8 mouse cellular contexts compared by ENCODE assay signal in the genomic region with DNA sequence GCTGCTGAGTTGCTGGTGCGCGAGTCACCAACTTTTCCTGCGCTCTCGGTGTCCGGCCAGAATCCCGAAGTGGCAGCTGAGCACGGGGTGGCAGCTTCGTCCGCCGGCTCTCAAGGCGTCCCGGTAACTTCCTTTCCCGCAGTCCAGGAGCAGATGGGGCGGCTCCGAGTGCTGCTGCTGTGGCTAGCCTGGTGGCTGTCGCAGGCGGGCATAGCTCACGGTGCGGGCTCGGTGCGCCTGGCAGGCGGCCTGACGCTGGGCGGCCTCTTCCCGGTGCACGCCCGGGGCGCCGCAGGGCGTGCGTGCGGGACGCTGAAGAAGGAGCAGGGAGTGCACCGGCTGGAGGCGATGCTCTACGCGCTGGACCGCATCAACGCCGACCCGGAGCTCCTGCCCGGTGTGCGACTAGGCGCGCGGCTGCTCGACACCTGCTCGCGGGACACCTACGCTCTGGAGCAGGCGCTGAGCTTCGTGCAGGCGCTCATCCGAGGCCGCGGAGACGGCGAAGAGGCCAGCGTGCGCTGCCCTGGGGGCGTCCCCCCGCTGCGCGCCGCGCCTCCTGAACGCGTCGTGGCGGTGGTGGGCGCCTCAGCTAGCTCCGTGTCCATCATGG. TPM values are rescaled to one million over a fixed set of nuclear protein-coding genes. Genes with fewer than 3 reads are reported as not detected.
DNase-seq lines count a peak whose midpoint lies in the region; ATAC-seq and TF ChIP-seq lines count a peak whose summit lies in the region.

No protein-coding gene starts in this region.

- no peak overlapping the region for H3K4me3 ChIP-seq in kidney, adult 2 months (ENCODE audit: insufficient read depth, low read depth, low read length)
- peak overlapping the region; percentile 46 for H3K4me3 ChIP-seq in forebrain, embryonic 12.5 days (replicated peaks)
- H3K4me3 ChIP-seq in kidney, postnatal 0 days (replicated peaks; ENCODE audit: low read depth, low read length), result peak overlapping the region; percentile 40

- TF ChIP-seq POLR2A in kidney, adult 2 months (IDR thresholded peaks at IDR 0.05; ENCODE audit: low read depth, low read length), result no peak

- WGBS in kidney, adult 2 months, result under 1% methylated on average over 72 of the region's 72 CpGs
- under 1% methylated on average over 69 of the region's 72 CpGs for WGBS in forebrain, embryonic 12.5 days
- under 1% methylated on average over 66 of the region's 72 CpGs for WGBS in kidney, postnatal 0 days

- peaks cover 2% of the 10 kb centered on the region; the same call in 1 of the 2 replicates for H3K9me3 ChIP-seq in forebrain, embryonic 12.5 days
- no peaks in the 10 kb centered on the region for H3K9me3 ChIP-seq in kidney, postnatal 0 days (replicated peaks; ENCODE audit: low read length)

- H3K27me3 ChIP-seq in kidney, adult 2 months (replicated peaks; ENCODE audit: control insufficient read depth, insufficient read depth, low read length), result no peaks in the 10 kb centered on the region; the same call in 1 of the 2 replicates
- peaks cover 74% of the 10 kb centered on the region for H3K27me3 ChIP-seq in forebrain, embryonic 12.5 days
- peaks cover 35% of the 10 kb centered on the region for H3K27me3 ChIP-seq in kidney, postnatal 0 days (ENCODE audit: insufficient read depth, low read length)

- no peak overlapping the region for H3K27ac ChIP-seq in kidney, adult 2 months (ENCODE audit: insufficient read depth, low read depth, low read length)
- no peak overlapping the region for H3K27ac ChIP-seq in forebrain, embryonic 12.5 days
- no peak overlapping the region for H3K27ac ChIP-seq in kidney, postnatal 0 days

- DNase-seq in kidney, adult 2 months, result peak; percentile 8
- no peak for DNase-seq in kidney, adult 9 months
- peak; percentile 40 for DNase-seq in Muller cell, postnatal 12 days (ENCODE audit: inconsistent ontology term)
- peak; percentile 6 for DNase-seq in kidney, postnatal 0 days (ENCODE audit: low spot score)
- peak; percentile 56 for DNase-seq in naive thymus-derived CD4-positive, alpha-beta T cell, adult 2 months (ENCODE audit: low read depth)
- no peak for DNase-seq in adipocyte (ENCODE audit: low spot score)

- no peak for TF ChIP-seq CTCF in kidney, adult 2 months (conservative IDR thresholded peaks at IDR 0.05; ENCODE audit: insufficient read depth, insufficient read length, low read depth, low read length)
- no peak for TF ChIP-seq CTCF in kidney, postnatal 0 days (IDR thresholded peaks at IDR 0.05; ENCODE audit: low read depth)

- 0 out of 2 replicates have a peak, but pooled peaks have one; percentile 33 for ATAC-seq in forebrain, embryonic 12.5 days (ENCODE audit: low FRiP score)
- peak; percentile 66 for ATAC-seq in kidney, postnatal 0 days (replicated peaks; ENCODE audit: low FRiP score, low read depth)
- ATAC-seq in megakaryocyte-erythroid progenitor cell, adult 5-6 weeks (replicated peaks; ENCODE audit: low FRiP score, low TSS enrichment, poor library complexity, severe bottlenecking), result no peak

- no peaks in the 10 kb centered on the region for H3K4me1 ChIP-seq in kidney, adult 2 months (ENCODE audit: control insufficient read depth, insufficient read depth, low read length)
- peaks cover 17% of the 10 kb centered on the region for H3K4me1 ChIP-seq in forebrain, embryonic 12.5 days
- H3K4me1 ChIP-seq in kidney, postnatal 0 days (replicated peaks; ENCODE audit: insufficient read depth, low read length), result peaks cover 16% of the 10 kb centered on the region; the same call in 1 of the 2 replicates

- no peaks in the 10 kb centered on the region for H3K36me3 ChIP-seq in kidney, adult 2 months (ENCODE audit: control insufficient read depth, insufficient read depth, low read length)
- no peaks in the 10 kb centered on the region for H3K36me3 ChIP-seq in forebrain, embryonic 12.5 days (replicated peaks)
- H3K36me3 ChIP-seq in kidney, postnatal 0 days (ENCODE audit: insufficient read depth, low read length), result no peaks in the 10 kb centered on the region

- peak overlapping the region; percentile 33; the same call in 1 of the 2 replicates for H3K9ac ChIP-seq in forebrain, embryonic 12.5 days
- H3K9ac ChIP-seq in kidney, postnatal 0 days (ENCODE audit: low read depth, low read length), result 0 out of 2 replicates have a peak overlapping the region, but pooled peaks have one; percentile 31

- peak overlapping the region; percentile 84 for H3K4me2 ChIP-seq in forebrain, embryonic 12.5 days
- H3K4me2 ChIP-seq in kidney, postnatal 0 days (ENCODE audit: low read length), result peak overlapping the region; percentile 71

RNA-seq across cellular contexts. Expression of a gene that starts 0.6 kb away (rescaled TPM):
- polyA plus RNA-seq in kidney, adult 2 months (2012; rRNA removed), result 0.03 TPM in 1 of 2 replicates, not detected in the other
- not detected in 2 replicates for polyA plus RNA-seq in forebrain, embryonic 12.5 days (2016; fragmentation: Nextera tagmentation; extraction: Ambion mirVana)
- polyA plus RNA-seq in kidney, postnatal 0 days (2015; fragmentation: Nextera tagmentation; extraction: Ambion mirVana), result not detected in 2 replicates
- total RNA-seq in megakaryocyte-erythroid progenitor cell, adult 5-6 weeks (2014; fragmentation: Nextera tagmentation), result not detected in 2 replicates
- total RNA-seq in megakaryocyte-erythroid progenitor cell, adult 5-6 weeks (2017), result not detected in 2 replicates

RNA-seq across cellular contexts. Expression of a gene that starts 9.7 kb away (rescaled TPM):
- 0.58 and 0.64 TPM in 2 replicates for polyA plus RNA-seq in kidney, adult 2 months (2012; rRNA removed)
- 1.3 TPM in 2 replicates for polyA plus RNA-seq in forebrain, embryonic 12.5 days (2016; fragmentation: Nextera tagmentation; extraction: Ambion mirVana)
- 0.70 and 0.82 TPM in 2 replicates for polyA plus RNA-seq in kidney, postnatal 0 days (2015; fragmentation: Nextera tagmentation; extraction: Ambion mirVana)
- not detected in 2 replicates for total RNA-seq in megakaryocyte-erythroid progenitor cell, adult 5-6 weeks (2014; fragmentation: Nextera tagmentation)
- 0.08 and 0.14 TPM in 2 replicates for total RNA-seq in megakaryocyte-erythroid progenitor cell, adult 5-6 weeks (2017)

RNA-seq across cellular contexts. Expression of a gene that starts 23.6 kb away (rescaled TPM):
- 1.2 and 1.4 TPM in 2 replicates for polyA plus RNA-seq in kidney, adult 2 months (2012; rRNA removed)
- polyA plus RNA-seq in forebrain, embryonic 12.5 days (2016; fragmentation: Nextera tagmentation; extraction: Ambion mirVana), result 49.6 and 55.9 TPM in 2 replicates
- polyA plus RNA-seq in kidney, postnatal 0 days (2015; fragmentation: Nextera tagmentation; extraction: Ambion mirVana), result 12.8 and 13.1 TPM in 2 replicates
- 2.2 and 15.8 TPM in 2 replicates for total RNA-seq in megakaryocyte-erythroid progenitor cell, adult 5-6 weeks (2014; fragmentation: Nextera tagmentation)
- 0.38 and 2.8 TPM in 2 replicates for total RNA-seq in megakaryocyte-erythroid progenitor cell, adult 5-6 weeks (2017)

RNA-seq across cellular contexts. Expression of a gene that starts 36.4 kb away (rescaled TPM):
- 0.92 and 0.99 TPM in 2 replicates for polyA plus RNA-seq in kidney, adult 2 months (2012; rRNA removed)
- polyA plus RNA-seq in forebrain, embryonic 12.5 days (2016; fragmentation: Nextera tagmentation; extraction: Ambion mirVana), result 14.8 and 15.8 TPM in 2 replicates
- 5.8 and 7.4 TPM in 2 replicates for polyA plus RNA-seq in kidney, postnatal 0 days (2015; fragmentation: Nextera tagmentation; extraction: Ambion mirVana)
- total RNA-seq in megakaryocyte-erythroid progenitor cell, adult 5-6 weeks (2014; fragmentation: Nextera tagmentation), result not detected in 2 replicates
- total RNA-seq in megakaryocyte-erythroid progenitor cell, adult 5-6 weeks (2017), result not detected in 2 replicates

Comparison
In these comparisons a context has a peak if more than half of its experiments do, and no peak if none do; other contexts are left out.
1. DNase-seq: peak in kidney, adult 2 months (single experiment), Muller cell, postnatal 12 days (single experiment), kidney, postnatal 0 days (single experiment) and naive thymus-derived CD4-positive, alpha-beta T cell, adult 2 months (single experiment); none in kidney, adult 9 months (single experiment) and adipocyte (single experiment).